Mouse (Mus musculus) forebrain, embryonic 13.5 days (tissue): ENCODE measurements around the gene Snhg11. TPM values are rescaled to one million over a fixed set of nuclear protein-coding genes. Genes with fewer than 3 reads are reported as not detected.
A peak's percentile ranks its signal among the peaks of the same experiment; 100 is the strongest.

ENCODE experiments used
- ATAC-seq: fragments of 200-750 bp; cut with Nextera tagmentation; 2 replicates; pipeline ENCODE4 v1.8.0; 2017
- H3K27ac ChIP-seq: fragments of 300-500 bp; sonication (generic); 2 replicates; pipeline ENCODE4 v1.5.1; 2015; ENCODE audit warnings: inconsistent platforms, mild to moderate bottlenecking, moderate library complexity
- H3K27me3 ChIP-seq: fragments of 300-500 bp; sonication (generic); 2 replicates; pipeline ENCODE4 v1.6.1; 2015; ENCODE audit warnings: mild to moderate bottlenecking, inconsistent platforms
- H3K36me3 ChIP-seq: fragments of 300-500 bp; sonication (generic); 2 replicates; pipeline ENCODE4 v1.6.1; 2015; ENCODE audit warnings: mild to moderate bottlenecking, inconsistent platforms; ENCODE audit not compliant: poor library complexity, severe bottlenecking
- H3K4me1 ChIP-seq: fragments of 300-500 bp; sonication (generic); 2 replicates; pipeline ENCODE4 v1.6.1; 2015; ENCODE audit warnings: inconsistent platforms
- H3K4me2 ChIP-seq: fragments of 300-500 bp; sonication (generic); 2 replicates; pipeline ENCODE4 v1.6.1; 2015; ENCODE audit warnings: inconsistent platforms, mild to moderate bottlenecking, moderate library complexity
- H3K4me3 ChIP-seq: fragments of 300-500 bp; sonication (generic); 2 replicates; pipeline ENCODE4 v1.5.1; 2015; ENCODE audit warnings: mild to moderate bottlenecking, inconsistent platforms
- H3K9ac ChIP-seq: fragments of 300-500 bp; sonication (generic); 2 replicates; pipeline ENCODE4 v1.6.1; 2015; ENCODE audit warnings: mild to moderate bottlenecking, inconsistent platforms
- H3K9me3 ChIP-seq: fragments of 300-500 bp; sonication (generic); replicated peaks from 2 replicates; pipeline ENCODE4 v1.6.1; 2016; ENCODE audit warnings: inconsistent platforms
- WGBS: fragments of 180-500 bp; shearing (Covaris S2); methylation state at CpG from one replicate; pipeline ENCODE4 v1.1.7; 2015; 5-methylcytosine and 5-hydroxymethylcytosine counted together
- polyA plus RNA-seq: library from polyadenylated mRNA; unstranded; fragments of >200 nt; fragmentation: Nextera tagmentation; extraction: Ambion mirVana; gene quantifications from 2 replicates; pipeline ENCODE4 v1.2.1, GENCODE M21; 2015

Gene Snhg11
- polyA plus RNA-seq, 1 experiment from 2014 or later = 56.7 TPM

- no peak overlapping the region for H3K4me3 ChIP-seq
- peaks cover 28% of the 10 kb centered on the region for H3K4me1 ChIP-seq
- WGBS = 91% methylated on average over 5 of the region's 5 CpGs
- H3K36me3 ChIP-seq = peaks cover 91% of the 10 kb centered on the region
- no peak overlapping the region for H3K9ac ChIP-seq
- no peak for ATAC-seq
- H3K4me2 ChIP-seq = no peak overlapping the region
- no peaks in the 10 kb centered on the region for H3K27me3 ChIP-seq
- no peaks in the 10 kb centered on the region for H3K9me3 ChIP-seq
- H3K27ac ChIP-seq = no peak overlapping the region
Observed at GRCm38 (mm10) chr2:158356121-158356520, 19.3 kb upstream of the Snhg11 start.

- no peak overlapping the region for H3K27ac ChIP-seq
- H3K4me1 ChIP-seq = peaks cover 28% of the 10 kb centered on the region
- peak overlapping the region; percentile 95 for H3K4me3 ChIP-seq
- H3K9ac ChIP-seq = peak overlapping the region; percentile 97
- no peaks in the 10 kb centered on the region for H3K27me3 ChIP-seq
- 70% methylated on average over 12 of the region's 12 CpGs for WGBS
- H3K9me3 ChIP-seq = no peaks in the 10 kb centered on the region
- H3K4me2 ChIP-seq = peak overlapping the region; percentile 88
- ATAC-seq = no peak
- peaks cover 54% of the 10 kb centered on the region for H3K36me3 ChIP-seq
Observed at GRCm38 (mm10) chr2:158359757-158360620, 15.4 kb upstream of the Snhg11 start.

GRCm38 (mm10) chr2:158360873-158361677 lies 14.4 kb upstream of the Snhg11 start:
- Histone ChIP-seq H3K4me3 (peak overlapping the region; percentile 95), H3K36me3 (peaks cover 43% of the 10 kb centered on the region), H3K9me3 (no peaks in the 10 kb centered on the region), H3K27ac (peak overlapping the region; percentile 67), H3K9ac (peak overlapping the region; percentile 97), H3K4me1 (peaks cover 28% of the 10 kb centered on the region), H3K27me3 (no peaks in the 10 kb centered on the region), H3K4me2 (peak overlapping the region; percentile 88)
- ATAC-seq = peak; percentile 89
- under 1% methylated on average over 41 of the region's 41 CpGs for WGBS

GRCm38 (mm10) chr2:158361678-158362320 lies 13.6 kb upstream of the Snhg11 start:
- Histone ChIP-seq H3K36me3 (peaks cover 36% of the 10 kb centered on the region), H3K4me3 (peak overlapping the region; percentile 95), H3K27me3 (no peaks in the 10 kb centered on the region), H3K27ac (no peak overlapping the region), H3K4me2 (peak overlapping the region; percentile 88), H3K9ac (no peak overlapping the region), H3K9me3 (no peaks in the 10 kb centered on the region), H3K4me1 (peaks cover 28% of the 10 kb centered on the region)
- 44% methylated on average over 8 of the region's 8 CpGs for WGBS
- ATAC-seq = peak; percentile 59

- H3K9me3 ChIP-seq = no peaks in the 10 kb centered on the region
- H3K4me1 ChIP-seq = peaks cover 17% of the 10 kb centered on the region
- no peak overlapping the region for H3K9ac ChIP-seq
- no peak overlapping the region for H3K4me2 ChIP-seq
- peaks cover 12% of the 10 kb centered on the region for H3K36me3 ChIP-seq
- H3K4me3 ChIP-seq = no peak overlapping the region
- 85% methylated on average over 4 of the region's 4 CpGs for WGBS
- ATAC-seq = no peak
- H3K27ac ChIP-seq = no peak overlapping the region
- H3K27me3 ChIP-seq = no peaks in the 10 kb centered on the region
Observed at GRCm38 (mm10) chr2:158364175-158364574, 11.3 kb upstream of the Snhg11 start.

GRCm38 (mm10) chr2:158365099-158365850 lies 10.2 kb upstream of the Snhg11 start:
- ATAC-seq = no peak
- H3K27ac ChIP-seq = no peak overlapping the region
- no peak overlapping the region for H3K9ac ChIP-seq
- H3K36me3 ChIP-seq = 0 out of 2 replicates have a peak, but pooled peaks cover 1% of the 10 kb centered on the region
- H3K4me3 ChIP-seq = no peak overlapping the region
- WGBS = 68% methylated on average over 12 of the region's 12 CpGs
- H3K4me1 ChIP-seq = peaks cover 6% of the 10 kb centered on the region
- H3K9me3 ChIP-seq = no peaks in the 10 kb centered on the region
- no peak overlapping the region for H3K4me2 ChIP-seq
- H3K27me3 ChIP-seq = no peaks in the 10 kb centered on the region

GRCm38 (mm10) chr2:158367654-158368053 lies 7.8 kb upstream of the Snhg11 start:
- H3K9ac ChIP-seq = no peak overlapping the region
- 91% methylated on average over 5 of the region's 5 CpGs for WGBS
- no peaks in the 10 kb centered on the region for H3K9me3 ChIP-seq
- H3K36me3 ChIP-seq = no peaks in the 10 kb centered on the region
- no peaks in the 10 kb centered on the region for H3K4me1 ChIP-seq
- H3K27ac ChIP-seq = no peak overlapping the region
- H3K4me2 ChIP-seq = no peak overlapping the region
- no peak for ATAC-seq
- no peak overlapping the region for H3K4me3 ChIP-seq
- H3K27me3 ChIP-seq = no peaks in the 10 kb centered on the region

GRCm38 (mm10) chr2:158368313-158368712 lies 7.1 kb upstream of the Snhg11 start:
- H3K27ac ChIP-seq = no peak overlapping the region
- no peaks in the 10 kb centered on the region for H3K4me1 ChIP-seq
- no peaks in the 10 kb centered on the region for H3K27me3 ChIP-seq
- no peak overlapping the region for H3K9ac ChIP-seq
- no peaks in the 10 kb centered on the region for H3K9me3 ChIP-seq
- H3K4me2 ChIP-seq = no peak overlapping the region
- WGBS = 95% methylated on average over 8 of the region's 8 CpGs
- no peak overlapping the region for H3K4me3 ChIP-seq
- H3K36me3 ChIP-seq = no peaks in the 10 kb centered on the region
- no peak for ATAC-seq

GRCm38 (mm10) chr2:158369474-158370172 lies 5.8 kb upstream of the Snhg11 start:
- Histone ChIP-seq H3K9me3 (no peaks in the 10 kb centered on the region), H3K27me3 (peaks cover 6% of the 10 kb centered on the region), H3K36me3 (no peaks in the 10 kb centered on the region), H3K9ac (no peak overlapping the region), H3K4me2 (no peak overlapping the region), H3K4me3 (no peak overlapping the region), H3K27ac (no peak overlapping the region), H3K4me1 (no peaks in the 10 kb centered on the region)
- 76% methylated on average over 3 of the region's 3 CpGs for WGBS
- no peak for ATAC-seq

GRCm38 (mm10) chr2:158370173-158370550 lies 5.3 kb upstream of the Snhg11 start:
- Histone ChIP-seq H3K4me1 (peaks cover 5% of the 10 kb centered on the region; the same call in 1 of the 2 replicates), H3K27me3 (peaks cover 12% of the 10 kb centered on the region), H3K9ac (no peak overlapping the region), H3K9me3 (no peaks in the 10 kb centered on the region), H3K4me2 (no peak overlapping the region), H3K4me3 (no peak overlapping the region), H3K36me3 (no peaks in the 10 kb centered on the region), H3K27ac (no peak overlapping the region)
- ATAC-seq = no peak
- WGBS = 17% methylated on average over 5 of the region's 5 CpGs

- H3K4me2 ChIP-seq = no peak overlapping the region
- ATAC-seq = no peak
- no peak overlapping the region for H3K9ac ChIP-seq
- H3K27me3 ChIP-seq = peaks cover 34% of the 10 kb centered on the region
- WGBS = 74% methylated on average over 5 of the region's 5 CpGs
- H3K4me3 ChIP-seq = no peak overlapping the region
- H3K36me3 ChIP-seq = no peaks in the 10 kb centered on the region
- H3K4me1 ChIP-seq = peaks cover 9% of the 10 kb centered on the region; the same call in 1 of the 2 replicates
- no peak overlapping the region for H3K27ac ChIP-seq
- no peaks in the 10 kb centered on the region for H3K9me3 ChIP-seq
Observed at GRCm38 (mm10) chr2:158373061-158373460, 2.4 kb upstream of the Snhg11 start.
